Mouse (Mus musculus) kidney, postnatal 14 days (tissue): ENCODE measurements at regions not wholly inside any gene's neighbourhood (a gene's known extent, or its start where the extent isn't known, plus 50 kb on each side); places are given as distances from the start of the nearest gene placed in this dataset.

Experiments used
- DNase-seq: peaks from one replicate; pipeline ENCODE4 v3.0.0; 2022; ENCODE audit warnings: mixed read lengths

- DNase-seq, result no peak
Observed at GRCm38 (mm10) chr15:36914239-36915100, 93.1 kb downstream of the Zfp706 start.

GRCm38 (mm10) chr15:36913308-36913707 is 94.3 kb downstream of the Zfp706 start:
- no peak for DNase-seq

GRCm38 (mm10) chr15:36910272-36910671 is 97.3 kb downstream of the Zfp706 start:
- no peak for DNase-seq

GRCm38 (mm10) chr15:36909494-36909893 is 98.1 kb downstream of the Zfp706 start:
- DNase-seq, result no peak

- peak; percentile 55 for DNase-seq
Observed at GRCm38 (mm10) chr15:36906789-36907188, 100.8 kb downstream of the Zfp706 start.

- no peak for DNase-seq
Observed at GRCm38 (mm10) chr15:36906052-36906451, 101.5 kb downstream of the Zfp706 start.

- no peak for DNase-seq
Observed at GRCm38 (mm10) chr15:36903922-36904321, 103.7 kb downstream of the Zfp706 start.

- peak; percentile 52 for DNase-seq
Observed at GRCm38 (mm10) chr15:36903309-36903708, 104.3 kb downstream of the Zfp706 start.

- DNase-seq, result peak; percentile 31
Observed at GRCm38 (mm10) chr15:36901830-36902285, 105.7 kb downstream of the Zfp706 start.

GRCm38 (mm10) chr15:36901350-36901749 is 106.2 kb downstream of the Zfp706 start:
- no peak for DNase-seq

GRCm38 (mm10) chr15:36900940-36901339 is 106.6 kb downstream of the Zfp706 start:
- no peak for DNase-seq

- DNase-seq, result no peak
Observed at GRCm38 (mm10) chr15:36899882-36900281, 107.7 kb downstream of the Zfp706 start.

GRCm38 (mm10) chr15:36898857-36899523 is 108.6 kb downstream of the Zfp706 start:
- DNase-seq, result peak; percentile 66

GRCm38 (mm10) chr15:36898326-36898725 is 109.2 kb downstream of the Zfp706 start:
- DNase-seq, result no peak

- DNase-seq, result no peak
Observed at GRCm38 (mm10) chr15:36896265-36896664, 111.3 kb downstream of the Zfp706 start.

GRCm38 (mm10) chr15:36895031-36895430 is 112.5 kb downstream of the Zfp706 start:
- no peak for DNase-seq

- no peak for DNase-seq
Observed at GRCm38 (mm10) chr15:36893407-36893969, 114.1 kb downstream of the Zfp706 start.

GRCm38 (mm10) chr15:36892576-36893205 is 114.9 kb downstream of the Zfp706 start:
- no peak for DNase-seq

- no peak for DNase-seq
Observed at GRCm38 (mm10) chr15:36891851-36892250, 115.7 kb downstream of the Zfp706 start.

- no peak for DNase-seq
Observed at GRCm38 (mm10) chr15:36891296-36891695, 116.3 kb downstream of the Zfp706 start.

- no peak for DNase-seq
Observed at GRCm38 (mm10) chr15:36889072-36889471, 118.5 kb downstream of the Zfp706 start.

GRCm38 (mm10) chr15:36888351-36889069 is 119.1 kb downstream of the Zfp706 start:
- no peak for DNase-seq
